Mouse (Mus musculus): ENCODE data around the gene Baz2b. TPM values are rescaled to one million over a fixed set of nuclear protein-coding genes. Genes with fewer than 3 reads are reported as not detected.

Baz2b gene
- polyA plus RNA-seq, 1 experiment from 2014 or later = 57.2 TPM

GRCm38 (mm10) chr2:59951127-59951526 lies 258.5 kb downstream of the Baz2b start:
- H3K4me2 ChIP-seq = no peak overlapping the region
- TF ChIP-seq CTCF (IDR thresholded peaks at IDR 0.05; ENCODE audit: low read depth) = no peak
- DNase-seq (no peak), ATAC-seq (ENCODE audit: insufficient read depth) (no peak)
- no peak overlapping the region for H3K4me3 ChIP-seq (ENCODE audit: low read depth, low read length)
- H3K9me3 ChIP-seq (ENCODE audit: low read depth, low read length) = no peaks in the 10 kb centered on the region
- WGBS = 83% methylated on average over 4 of the region's 4 CpGs
- no peak overlapping the region for H3K9ac ChIP-seq
- H3K36me3 ChIP-seq (ENCODE audit: insufficient read depth) = peaks cover 29% of the 10 kb centered on the region
- no peaks in the 10 kb centered on the region for H3K27me3 ChIP-seq (ENCODE audit: insufficient read depth, low read length)
- no peak overlapping the region for H3K27ac ChIP-seq (ENCODE audit: low read depth)
- no peaks in the 10 kb centered on the region for H3K4me1 ChIP-seq (ENCODE audit: insufficient read depth)

DNA sequence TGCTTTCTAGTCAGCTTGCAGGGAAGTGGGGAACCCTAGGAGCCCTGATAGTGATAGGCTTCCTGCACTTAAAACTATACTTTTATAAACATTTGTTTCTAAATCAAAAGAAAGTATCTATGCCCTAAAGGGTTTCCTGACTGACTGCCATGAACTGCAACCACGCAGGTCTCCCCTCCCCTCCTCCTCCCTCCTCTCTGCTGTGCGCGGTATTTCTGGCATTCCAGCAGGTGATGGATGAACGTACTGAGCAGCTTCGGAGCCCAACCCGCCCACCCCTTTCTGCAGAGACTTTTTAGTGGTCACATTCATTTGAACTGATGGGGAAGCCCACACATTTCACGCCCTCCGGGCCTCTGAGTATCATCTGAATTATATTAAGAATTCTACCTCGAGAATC lies 273.3 kb downstream of the Baz2b start:
- Histone ChIP-seq H3K27me3 (ENCODE audit: insufficient read depth, low read length) (no peaks in the 10 kb centered on the region), H3K4me2 (no peak overlapping the region), H3K9ac (no peak overlapping the region), H3K36me3 (ENCODE audit: insufficient read depth) (peaks cover 30% of the 10 kb centered on the region), H3K4me1 (ENCODE audit: insufficient read depth) (no peaks in the 10 kb centered on the region), H3K4me3 (ENCODE audit: low read depth, low read length) (no peak overlapping the region), H3K27ac (ENCODE audit: low read depth) (no peak overlapping the region), H3K9me3 (ENCODE audit: low read depth, low read length) (no peaks in the 10 kb centered on the region)
- peak; percentile 34 for DNase-seq
- ATAC-seq (ENCODE audit: insufficient read depth) = no peak
- TF ChIP-seq CTCF (IDR thresholded peaks at IDR 0.05; ENCODE audit: low read depth) = no peak
- 16% methylated on average over 9 of the region's 9 CpGs for WGBS

DNA sequence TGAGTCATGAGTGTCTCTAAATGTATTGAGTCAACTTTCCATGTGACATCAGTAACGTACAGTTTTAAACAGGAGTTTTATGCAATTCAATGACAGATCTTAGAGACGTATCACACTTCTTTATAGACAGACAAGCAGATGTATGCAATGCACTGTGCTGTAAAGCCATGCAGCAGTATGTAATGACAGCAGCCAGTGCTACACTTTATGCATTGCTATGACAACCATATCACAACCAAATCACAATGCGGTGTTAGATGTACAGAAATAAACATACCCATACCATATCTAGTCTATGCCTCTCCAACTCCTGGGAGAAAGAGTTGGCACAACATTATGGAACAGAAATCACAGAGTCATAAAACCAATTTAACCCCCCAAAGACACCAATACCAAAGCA lies 276.5 kb downstream of the Baz2b start:
- DNase-seq (no peak), ATAC-seq (ENCODE audit: insufficient read depth) (no peak)
- 77% methylated on average over 3 of the region's 3 CpGs for WGBS
- H3K4me1 ChIP-seq (ENCODE audit: insufficient read depth) = no peaks in the 10 kb centered on the region
- no peak overlapping the region for H3K4me2 ChIP-seq
- TF ChIP-seq CTCF (IDR thresholded peaks at IDR 0.05; ENCODE audit: low read depth) = no peak
- no peak overlapping the region for H3K9ac ChIP-seq
- H3K27ac ChIP-seq (ENCODE audit: low read depth) = no peak overlapping the region
- H3K9me3 ChIP-seq (ENCODE audit: low read depth, low read length) = no peaks in the 10 kb centered on the region
- no peaks in the 10 kb centered on the region for H3K27me3 ChIP-seq (ENCODE audit: insufficient read depth, low read length)
- no peak overlapping the region for H3K4me3 ChIP-seq (ENCODE audit: low read depth, low read length)
- H3K36me3 ChIP-seq (ENCODE audit: insufficient read depth) = peaks cover 12% of the 10 kb centered on the region; the same call in 1 of the 2 replicates

DNA sequence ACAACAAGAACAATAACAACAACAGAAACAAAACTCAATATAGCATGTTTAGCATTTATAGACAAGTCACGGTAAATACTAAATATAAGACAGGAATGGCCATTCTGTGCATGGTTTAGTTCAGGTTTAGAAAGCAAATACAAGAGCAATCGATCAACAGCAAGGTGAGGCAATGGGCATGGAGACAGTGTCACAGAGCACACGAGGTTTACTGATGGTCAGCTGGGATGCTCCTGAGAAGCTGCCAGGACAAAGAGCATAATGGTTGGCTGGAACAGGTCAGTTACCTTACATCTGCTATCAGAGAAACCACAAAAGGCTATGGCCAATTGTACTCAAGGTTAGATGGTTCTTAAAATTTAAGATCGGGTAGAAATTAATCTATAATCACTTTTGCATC lies 277.4 kb downstream of the Baz2b start:
- no peak for TF ChIP-seq CTCF (IDR thresholded peaks at IDR 0.05; ENCODE audit: low read depth)
- H3K9me3 ChIP-seq (ENCODE audit: low read depth, low read length) = no peaks in the 10 kb centered on the region
- ATAC-seq (ENCODE audit: insufficient read depth) = no peak
- H3K27me3 ChIP-seq (ENCODE audit: insufficient read depth, low read length) = no peaks in the 10 kb centered on the region
- no peak overlapping the region for H3K4me2 ChIP-seq
- H3K4me1 ChIP-seq (ENCODE audit: insufficient read depth) = no peaks in the 10 kb centered on the region
- no peak for DNase-seq
- H3K9ac ChIP-seq = no peak overlapping the region
- peaks cover 12% of the 10 kb centered on the region; the same call in 1 of the 2 replicates for H3K36me3 ChIP-seq (ENCODE audit: insufficient read depth)
- WGBS = 94% methylated on average over 4 of the region's 4 CpGs
- no peak overlapping the region for H3K27ac ChIP-seq (ENCODE audit: low read depth)
- H3K4me3 ChIP-seq (ENCODE audit: low read depth, low read length) = no peak overlapping the region

GRCm38 (mm10) chr2:59913610-59914009 lies 296.0 kb downstream of the Baz2b start:
- no peaks in the 10 kb centered on the region for H3K27me3 ChIP-seq (ENCODE audit: insufficient read depth, low read length)
- H3K4me1 ChIP-seq (ENCODE audit: insufficient read depth) = no peaks in the 10 kb centered on the region
- H3K36me3 ChIP-seq (ENCODE audit: insufficient read depth) = peaks cover 71% of the 10 kb centered on the region
- no peak overlapping the region for H3K27ac ChIP-seq (ENCODE audit: low read depth)
- ATAC-seq (ENCODE audit: insufficient read depth) (no peak), DNase-seq (no peak)
- no peak overlapping the region for H3K4me3 ChIP-seq (ENCODE audit: low read depth, low read length)
- H3K9me3 ChIP-seq (ENCODE audit: low read depth, low read length) = no peaks in the 10 kb centered on the region
- TF ChIP-seq CTCF (IDR thresholded peaks at IDR 0.05; ENCODE audit: low read depth) = no peak
- no peak overlapping the region for H3K9ac ChIP-seq
- 87% methylated on average over 11 of the region's 11 CpGs for WGBS
- H3K4me2 ChIP-seq = no peak overlapping the region

- WGBS = 86% methylated on average over 9 of the region's 9 CpGs
- no peaks in the 10 kb centered on the region for H3K27me3 ChIP-seq (ENCODE audit: insufficient read depth, low read length)
- peaks cover 64% of the 10 kb centered on the region for H3K36me3 ChIP-seq (ENCODE audit: insufficient read depth)
Observed at GRCm38 (mm10) chr2:59908048-59908447, 301.6 kb downstream of the Baz2b start.

DNA sequence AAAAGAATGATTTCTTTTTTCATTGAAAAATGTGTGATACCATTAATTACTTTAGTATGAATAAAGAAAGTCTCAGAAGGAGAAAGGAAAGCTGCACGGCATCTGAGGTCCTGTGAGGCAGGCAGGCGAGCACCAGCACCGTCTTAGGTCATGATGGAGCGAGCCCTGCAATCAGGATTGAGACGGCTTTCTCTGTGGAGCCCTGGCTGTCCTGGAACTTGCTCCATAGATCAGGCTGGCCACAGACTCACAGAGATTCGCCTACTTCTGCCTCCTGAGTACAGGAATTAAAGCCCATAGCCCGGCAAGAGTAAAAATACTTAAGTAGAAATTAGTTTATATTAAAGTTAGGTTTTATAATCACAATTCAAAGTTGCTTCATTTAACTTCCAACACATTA lies 305.6 kb downstream of the Baz2b start:
- Histone ChIP-seq H3K27ac (ENCODE audit: low read depth) (no peak overlapping the region), H3K4me2 (no peak overlapping the region), H3K4me3 (ENCODE audit: low read depth, low read length) (no peak overlapping the region), H3K9me3 (ENCODE audit: low read depth, low read length) (no peaks in the 10 kb centered on the region), H3K27me3 (ENCODE audit: insufficient read depth, low read length) (no peaks in the 10 kb centered on the region), H3K4me1 (ENCODE audit: insufficient read depth) (no peaks in the 10 kb centered on the region), H3K9ac (no peak overlapping the region), H3K36me3 (ENCODE audit: insufficient read depth) (peaks cover 56% of the 10 kb centered on the region)
- DNase-seq (no peak), ATAC-seq (ENCODE audit: insufficient read depth) (no peak)
- 84% methylated on average over 7 of the region's 7 CpGs for WGBS
- no peak for TF ChIP-seq CTCF (IDR thresholded peaks at IDR 0.05; ENCODE audit: low read depth)

More at GRCm38 (mm10) chr2:59908048-59908447, 301.6 kb downstream of the Baz2b start:
- ATAC-seq (ENCODE audit: insufficient read depth) = no peak
- Histone ChIP-seq H3K4me3 (ENCODE audit: low read depth, low read length) (no peak overlapping the region), H3K4me1 (ENCODE audit: insufficient read depth) (no peaks in the 10 kb centered on the region), H3K27ac (ENCODE audit: low read depth) (no peak overlapping the region), H3K9ac (no peak overlapping the region), H3K9me3 (ENCODE audit: low read depth, low read length) (no peaks in the 10 kb centered on the region), H3K4me2 (no peak overlapping the region)
- no peak for DNase-seq
- no peak for TF ChIP-seq CTCF (IDR thresholded peaks at IDR 0.05; ENCODE audit: low read depth)

DNA sequence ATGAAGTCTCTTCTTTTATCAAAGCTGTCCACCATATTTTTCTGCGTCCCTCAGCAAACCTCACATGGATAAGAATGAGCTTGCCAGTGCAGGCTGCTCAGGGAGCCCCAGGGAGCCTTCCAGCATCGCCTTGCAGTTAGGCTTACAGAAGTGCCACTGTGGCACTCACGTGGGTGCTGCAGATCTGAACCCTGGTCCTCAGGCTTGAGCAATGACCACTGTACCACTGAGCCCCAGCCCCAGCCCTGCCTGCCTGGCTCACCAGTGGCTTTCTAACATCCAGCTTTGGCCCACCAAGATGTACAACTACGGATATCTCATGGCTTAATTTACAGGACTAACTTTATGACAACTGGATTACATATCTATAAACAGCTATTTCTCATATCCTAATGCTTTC lies 311.0 kb downstream of the Baz2b start:
- Histone ChIP-seq H3K36me3 (ENCODE audit: insufficient read depth) (peaks cover 45% of the 10 kb centered on the region), H3K4me2 (no peak overlapping the region), H3K4me3 (ENCODE audit: low read depth, low read length) (no peak overlapping the region), H3K27me3 (ENCODE audit: insufficient read depth, low read length) (no peaks in the 10 kb centered on the region), H3K4me1 (ENCODE audit: insufficient read depth) (no peaks in the 10 kb centered on the region), H3K9me3 (ENCODE audit: low read depth, low read length) (no peaks in the 10 kb centered on the region), H3K27ac (ENCODE audit: low read depth) (no peak overlapping the region), H3K9ac (no peak overlapping the region)
- no peak for ATAC-seq (ENCODE audit: insufficient read depth)
- WGBS = 82% methylated on average over 4 of the region's 4 CpGs
- TF ChIP-seq CTCF (IDR thresholded peaks at IDR 0.05; ENCODE audit: low read depth) = no peak
- DNase-seq = no peak
